Mouse (Mus musculus): ENCODE data around the gene Chil1.

DNA sequence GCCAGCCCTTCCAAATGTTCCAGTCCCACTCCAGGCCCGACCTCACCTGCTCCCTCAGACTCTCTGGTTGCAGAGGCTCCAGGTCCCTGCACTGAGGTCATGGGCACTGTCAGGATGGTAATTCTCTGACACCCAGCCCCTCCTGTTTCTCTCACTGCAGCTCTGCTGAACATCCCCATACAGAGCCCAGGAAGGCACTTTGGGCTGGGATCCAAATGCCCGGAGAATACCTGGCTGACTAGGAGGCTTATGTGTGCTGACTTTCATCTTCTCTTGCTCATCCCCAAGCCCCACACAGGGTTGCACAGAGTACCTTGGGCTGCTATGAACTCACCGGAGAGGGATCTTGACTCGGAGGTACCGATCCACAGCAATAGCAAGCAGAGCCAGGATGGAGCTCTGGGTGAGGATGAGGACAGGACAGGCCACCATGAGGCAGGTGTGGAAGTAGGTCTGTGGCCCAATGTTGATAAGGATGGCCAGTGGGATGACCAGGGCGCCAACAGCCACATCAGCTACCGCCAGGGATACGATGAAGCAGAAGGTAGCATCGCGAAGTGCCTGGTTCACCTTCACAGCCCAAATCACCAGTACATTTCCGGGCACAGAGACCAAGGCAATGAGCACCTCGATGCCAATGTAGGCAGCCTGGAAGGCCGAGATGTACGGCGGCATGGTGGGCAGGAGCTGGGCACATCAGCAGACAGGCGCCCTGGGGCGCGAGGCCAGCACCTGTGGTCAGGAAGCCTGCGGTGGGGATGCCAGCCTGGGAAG lies 51.9 kb downstream of the Chil1 start:
- no peak for TF ChIP-seq CTCF (IDR thresholded peaks at IDR 0.05; ENCODE audit: control insufficient read depth, insufficient read depth, insufficient read length)
- no peak for TF ChIP-seq CEBPB (IDR thresholded peaks at IDR 0.05; ENCODE audit: low read depth)
- no peak for TF ChIP-seq USF1 (IDR thresholded peaks at IDR 0.05; ENCODE audit: low read depth)
- TF ChIP-seq MYOD1 (IDR thresholded peaks at IDR 0.05; ENCODE audit: control insufficient read depth, insufficient read length, low read depth) = no peak
